Mouse (Mus musculus): ENCODE measurements around the gene Tmem170b. TPM values are rescaled to one million over a fixed set of nuclear protein-coding genes. Genes with fewer than 3 reads are reported as not detected.

Gene Tmem170b
- polyA plus RNA-seq, 1 experiment from 2014 or later: 4.9 TPM

DNA sequence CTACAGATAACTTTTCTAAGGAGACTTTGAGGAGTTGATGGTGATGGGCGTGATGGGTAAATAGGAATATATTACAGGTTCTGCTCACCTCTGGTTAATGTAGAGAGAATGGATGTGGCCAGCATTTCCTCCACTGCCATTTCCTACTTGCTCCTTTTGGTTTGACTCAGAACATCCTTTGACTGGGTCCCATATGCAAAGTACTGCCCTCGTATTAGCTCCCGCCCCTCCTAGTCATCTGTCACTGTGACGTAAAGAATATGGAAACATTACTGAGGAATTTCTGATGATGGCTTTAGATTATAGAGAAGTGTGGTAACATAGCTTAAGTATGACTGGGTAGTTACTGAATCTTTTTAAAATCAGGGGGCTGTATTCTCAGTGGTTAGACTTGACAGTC lies 32.4 kb downstream of the Tmem170b start:
- no peak for DNase-seq (ENCODE audit: low spot score)
- Histone ChIP-seq H3K36me3 (ENCODE audit: control insufficient read depth, insufficient read depth, low read length) (0 out of 2 replicates have a peak, but pooled peaks cover 2% of the 10 kb centered on the region), H3K9me3 (ENCODE audit: control insufficient read depth, low read length) (no peaks in the 10 kb centered on the region), H3K4me2 (replicated peaks; ENCODE audit: low read depth) (no peak overlapping the region), H3K27ac (replicated peaks) (no peak overlapping the region), H3K27me3 (ENCODE audit: control insufficient read depth, insufficient read depth, low read length) (no peaks in the 10 kb centered on the region), H3K4me1 (replicated peaks; ENCODE audit: control insufficient read depth, insufficient read depth) (no peaks in the 10 kb centered on the region), H3K9ac (ENCODE audit: low read length) (no peak overlapping the region), H3K4me3 (ENCODE audit: low read depth, low read length) (no peak overlapping the region)
- 61% methylated on average over 4 of the region's 4 CpGs for WGBS
- ATAC-seq (ENCODE audit: low FRiP score, low TSS enrichment): no peak
- TF ChIP-seq CTCF (IDR thresholded peaks at IDR 0.05; ENCODE audit: low read depth) (no peak), EP300 (optimal IDR thresholded peaks at IDR 0.05) (no peak)

DNA sequence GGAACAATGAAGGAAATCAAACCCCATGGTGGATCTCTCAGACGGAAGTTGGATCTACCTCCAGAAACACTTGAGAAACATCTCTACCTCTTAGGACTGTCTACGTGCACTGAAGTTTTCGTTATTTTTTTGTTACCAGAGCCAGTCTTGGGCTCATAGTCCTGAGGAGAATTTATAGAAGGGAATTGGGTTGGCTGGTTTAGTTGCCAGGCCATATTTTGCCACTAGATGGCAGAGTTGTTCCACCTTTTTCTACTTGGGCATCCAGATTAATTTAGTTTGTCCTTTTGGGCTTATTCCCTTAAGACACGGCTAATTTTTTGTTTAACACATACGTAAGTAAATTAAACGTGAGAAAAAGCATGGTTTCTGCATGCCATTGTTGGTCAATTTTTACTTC lies 37.1 kb downstream of the Tmem170b start:
- no peaks in the 10 kb centered on the region for H3K9me3 ChIP-seq (ENCODE audit: control insufficient read depth, low read length)
- H3K4me1 ChIP-seq (replicated peaks; ENCODE audit: control insufficient read depth, insufficient read depth): no peaks in the 10 kb centered on the region
- H3K4me2 ChIP-seq (replicated peaks; ENCODE audit: low read depth): no peak overlapping the region
- no peak overlapping the region for H3K9ac ChIP-seq (ENCODE audit: low read length)
- 14% methylated on average over 6 of the region's 6 CpGs for WGBS
- 0 out of 2 replicates have a peak, but pooled peaks cover 2% of the 10 kb centered on the region for H3K36me3 ChIP-seq (ENCODE audit: control insufficient read depth, insufficient read depth, low read length)
- peak; percentile 88 for TF ChIP-seq CTCF (IDR thresholded peaks at IDR 0.05; ENCODE audit: low read depth)
- TF ChIP-seq EP300 (optimal IDR thresholded peaks at IDR 0.05): no peak
- H3K27me3 ChIP-seq (ENCODE audit: control insufficient read depth, insufficient read depth, low read length): no peaks in the 10 kb centered on the region
- H3K4me3 ChIP-seq (ENCODE audit: low read depth, low read length): no peak overlapping the region
- DNase-seq (ENCODE audit: low spot score) (peak; percentile 67), ATAC-seq (ENCODE audit: low FRiP score, low TSS enrichment) (no peak)
- H3K27ac ChIP-seq (replicated peaks): no peak overlapping the region

GRCm38 (mm10) chr13:41643798-41644197 lies 38.1 kb downstream of the Tmem170b start:
- ATAC-seq (ENCODE audit: low FRiP score, low TSS enrichment): 0 out of 2 replicates have a peak, but pooled peaks have one; percentile 16
- Histone ChIP-seq H3K27ac (replicated peaks) (no peak overlapping the region), H3K27me3 (ENCODE audit: control insufficient read depth, insufficient read depth, low read length) (no peaks in the 10 kb centered on the region), H3K9me3 (ENCODE audit: control insufficient read depth, low read length) (no peaks in the 10 kb centered on the region), H3K4me1 (replicated peaks; ENCODE audit: control insufficient read depth, insufficient read depth) (no peaks in the 10 kb centered on the region), H3K4me2 (replicated peaks; ENCODE audit: low read depth) (no peak overlapping the region), H3K36me3 (ENCODE audit: control insufficient read depth, insufficient read depth, low read length) (0 out of 2 replicates have a peak, but pooled peaks cover 2% of the 10 kb centered on the region), H3K9ac (ENCODE audit: low read length) (no peak overlapping the region), H3K4me3 (ENCODE audit: low read depth, low read length) (no peak overlapping the region)
- TF ChIP-seq CTCF (IDR thresholded peaks at IDR 0.05; ENCODE audit: low read depth) (no peak), EP300 (optimal IDR thresholded peaks at IDR 0.05) (no peak)
- no peak for DNase-seq (ENCODE audit: low spot score)
- 50% methylated on average over 7 of the region's 7 CpGs for WGBS

- Histone ChIP-seq H3K9ac (ENCODE audit: low read length) (no peak overlapping the region), H3K4me2 (replicated peaks; ENCODE audit: low read depth) (no peak overlapping the region), H3K27ac (replicated peaks) (peak overlapping the region; percentile 63), H3K4me1 (replicated peaks; ENCODE audit: control insufficient read depth, insufficient read depth) (no peaks in the 10 kb centered on the region), H3K27me3 (ENCODE audit: control insufficient read depth, insufficient read depth, low read length) (no peaks in the 10 kb centered on the region), H3K36me3 (ENCODE audit: control insufficient read depth, insufficient read depth, low read length) (no peaks in the 10 kb centered on the region), H3K4me3 (ENCODE audit: low read depth, low read length) (no peak overlapping the region), H3K9me3 (ENCODE audit: control insufficient read depth, low read length) (no peaks in the 10 kb centered on the region)
- 37% methylated on average over 10 of the region's 10 CpGs for WGBS
- TF ChIP-seq CTCF (IDR thresholded peaks at IDR 0.05; ENCODE audit: low read depth) (no peak), EP300 (optimal IDR thresholded peaks at IDR 0.05) (no peak)
- DNase-seq (ENCODE audit: low spot score) (peak; percentile 54), ATAC-seq (ENCODE audit: low FRiP score, low TSS enrichment) (peak; percentile 78)
Measured at GRCm38 (mm10) chr13:41644591-41645482, 39.1 kb downstream of the Tmem170b start.

DNA sequence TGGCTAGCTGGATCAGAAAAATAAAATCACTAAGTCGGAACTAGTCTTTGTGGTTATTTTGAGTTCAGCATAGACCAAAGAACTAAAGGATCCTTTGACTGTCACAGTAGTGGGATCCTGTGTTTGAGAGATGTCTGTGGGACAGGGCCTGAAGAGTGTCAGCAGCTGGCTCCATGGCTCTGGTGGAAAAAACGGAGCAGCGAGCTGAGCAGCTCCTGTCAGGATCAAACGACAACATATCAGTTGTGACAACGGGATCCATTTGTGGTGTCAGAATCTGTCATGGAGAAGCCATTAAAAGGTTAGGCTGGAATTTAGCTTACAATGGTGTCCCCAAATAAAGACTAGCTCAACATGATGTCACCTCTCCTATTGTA lies 39.8 kb downstream of the Tmem170b start:
- no peaks in the 10 kb centered on the region for H3K27me3 ChIP-seq (ENCODE audit: control insufficient read depth, insufficient read depth, low read length)
- H3K36me3 ChIP-seq (ENCODE audit: control insufficient read depth, insufficient read depth, low read length): no peaks in the 10 kb centered on the region
- 0 out of 2 replicates have a peak overlapping the region, but pooled peaks have one; percentile 25 for H3K27ac ChIP-seq (replicated peaks)
- no peaks in the 10 kb centered on the region for H3K4me1 ChIP-seq (replicated peaks; ENCODE audit: control insufficient read depth, insufficient read depth)
- no peak overlapping the region for H3K4me2 ChIP-seq (replicated peaks; ENCODE audit: low read depth)
- WGBS: 74% methylated on average over 5 of the region's 5 CpGs
- ATAC-seq (ENCODE audit: low FRiP score, low TSS enrichment) (no peak), DNase-seq (ENCODE audit: low spot score) (no peak)
- TF ChIP-seq CTCF (IDR thresholded peaks at IDR 0.05; ENCODE audit: low read depth) (no peak), EP300 (optimal IDR thresholded peaks at IDR 0.05) (no peak)
- no peak overlapping the region for H3K9ac ChIP-seq (ENCODE audit: low read length)
- H3K4me3 ChIP-seq (ENCODE audit: low read depth, low read length): no peak overlapping the region
- no peaks in the 10 kb centered on the region for H3K9me3 ChIP-seq (ENCODE audit: control insufficient read depth, low read length)

GRCm38 (mm10) chr13:41647976-41648375 lies 42.3 kb downstream of the Tmem170b start:
- Histone ChIP-seq H3K4me2 (replicated peaks; ENCODE audit: low read depth) (no peak overlapping the region), H3K9me3 (ENCODE audit: control insufficient read depth, low read length) (no peaks in the 10 kb centered on the region), H3K36me3 (ENCODE audit: control insufficient read depth, insufficient read depth, low read length) (no peaks in the 10 kb centered on the region), H3K4me3 (ENCODE audit: low read depth, low read length) (no peak overlapping the region), H3K4me1 (replicated peaks; ENCODE audit: control insufficient read depth, insufficient read depth) (no peaks in the 10 kb centered on the region), H3K9ac (ENCODE audit: low read length) (no peak overlapping the region), H3K27ac (replicated peaks) (no peak overlapping the region), H3K27me3 (ENCODE audit: control insufficient read depth, insufficient read depth, low read length) (no peaks in the 10 kb centered on the region)
- TF ChIP-seq CTCF (IDR thresholded peaks at IDR 0.05; ENCODE audit: low read depth) (no peak), EP300 (optimal IDR thresholded peaks at IDR 0.05) (no peak)
- DNase-seq (ENCODE audit: low spot score) (no peak), ATAC-seq (ENCODE audit: low FRiP score, low TSS enrichment) (no peak)
- WGBS: 91% methylated on average over 6 of the region's 6 CpGs

Measured in stomach, postnatal 0 days (tissue).